Mouse (Mus musculus) skeletal muscle tissue, adult 2 months (tissue): ENCODE measurements around the gene Stk19.
"Not testable (repeated sequence)": the region's sequence is repeated elsewhere in the genome, so short reads cannot be mapped to it uniquely, and the experiment has no call there.

Experiments
- DNase-seq: peaks from one replicate; pipeline ENCODE4 v3.0.0-alpha.2; 2012; ENCODE audit warnings: low read depth, low spot score

Stk19 gene

DNA sequence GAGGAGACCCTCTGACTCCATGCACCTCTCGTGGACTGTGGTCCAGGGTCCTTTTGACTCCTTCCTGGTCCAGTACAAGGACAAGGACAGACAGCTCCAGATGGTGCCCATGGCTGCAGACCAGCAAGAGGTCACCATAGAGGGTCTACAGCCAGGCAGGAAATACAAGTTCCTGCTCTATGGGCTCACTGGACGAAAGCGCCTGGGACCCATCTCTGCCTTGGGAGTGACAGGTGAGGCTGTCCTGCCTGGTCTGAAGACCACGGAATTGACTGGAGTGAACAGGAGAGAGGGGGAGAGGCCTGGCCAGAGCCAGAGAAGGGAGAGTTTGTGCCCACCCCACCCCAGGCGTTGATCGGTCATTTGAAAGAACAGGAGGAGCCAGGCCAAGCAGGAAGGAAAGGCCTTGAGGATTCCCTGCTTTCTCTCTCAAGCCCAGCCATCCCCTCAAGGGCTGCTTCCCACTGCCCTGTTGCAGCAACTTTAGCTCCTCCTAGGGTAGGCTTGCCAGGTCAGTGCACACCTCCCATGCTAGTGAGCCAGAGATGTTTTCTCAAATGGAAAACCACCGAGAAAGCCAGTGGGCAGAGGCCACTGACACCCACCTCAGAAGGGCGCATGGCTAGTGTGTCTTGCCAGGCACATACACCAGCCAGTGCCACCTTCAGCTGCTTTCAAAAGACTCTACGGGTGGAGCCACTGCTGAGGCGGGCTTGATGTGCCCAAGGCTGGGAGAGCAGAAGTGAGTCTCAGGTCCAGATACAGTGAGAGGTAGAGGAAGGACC, 39.3 kb downstream of the Stk19 start:
- not testable (repeated sequence) for DNase-seq

GRCm38 (mm10) chr17:34796311-34797140, 40.2 kb downstream of the Stk19 start:
- no peak for DNase-seq

DNA sequence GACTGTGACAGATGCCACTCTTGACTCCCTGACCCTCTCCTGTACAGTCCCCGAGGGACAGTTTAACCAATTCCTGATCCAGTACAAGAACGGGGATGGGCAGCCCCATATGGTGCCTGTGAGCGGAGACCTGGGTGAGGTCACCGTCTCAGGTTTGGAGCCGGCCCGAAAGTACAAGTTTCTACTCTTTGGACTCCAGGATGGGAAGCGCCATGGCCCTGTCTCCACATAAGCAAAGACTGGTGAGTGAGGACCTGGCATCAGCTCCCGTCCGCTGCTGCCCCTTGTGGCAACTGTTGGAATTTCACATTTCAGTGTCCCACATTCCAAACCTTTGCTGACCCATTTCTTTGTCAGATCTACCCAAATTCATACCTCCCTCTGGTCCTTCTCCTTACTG, 41.1 kb downstream of the Stk19 start:
- no peak for DNase-seq

GRCm38 (mm10) chr17:34795016-34795415, 41.7 kb downstream of the Stk19 start:
- no peak for DNase-seq

GRCm38 (mm10) chr17:34777680-34778325, 58.9 kb downstream of the Stk19 start:
- no peak for DNase-seq
